Mouse (Mus musculus): Measurements from ENCODE around the gene Gm8050. TPM values are rescaled to one million over a fixed set of nuclear protein-coding genes. Genes with fewer than 3 reads are reported as not detected.
"Not testable (repeated sequence)": the region's sequence is repeated elsewhere in the genome, so short reads cannot be mapped to it uniquely, and the experiment has no call there.

The Gm8050 gene
- total RNA-seq (2021): not detected

DNA sequence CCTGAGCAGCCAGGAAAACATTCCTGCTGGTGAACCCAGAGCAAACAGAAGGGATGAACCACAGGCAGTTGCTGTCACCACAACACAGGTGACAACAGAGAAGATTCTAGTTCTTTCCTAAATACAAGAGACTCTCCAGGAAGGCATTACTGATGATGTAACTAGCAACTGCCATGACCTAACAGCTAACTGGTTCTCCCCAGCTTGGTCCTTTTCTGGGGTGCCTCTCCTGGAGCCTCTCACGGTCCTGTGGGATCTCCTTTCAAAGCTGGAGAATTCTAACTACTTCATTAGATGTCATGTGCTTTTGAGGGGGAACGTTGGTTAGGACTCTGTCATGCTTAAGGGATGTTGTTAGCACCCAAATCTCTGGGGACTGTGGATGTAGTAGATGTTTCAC, at the start of gene Gm8050:
Gm8050 (minus strand) TSS at position 101 of the 400 bp plus-strand sequence.
- intact Hi-C loops (cut with DNase I); DNase-seq: not testable (repeated sequence)

DNA sequence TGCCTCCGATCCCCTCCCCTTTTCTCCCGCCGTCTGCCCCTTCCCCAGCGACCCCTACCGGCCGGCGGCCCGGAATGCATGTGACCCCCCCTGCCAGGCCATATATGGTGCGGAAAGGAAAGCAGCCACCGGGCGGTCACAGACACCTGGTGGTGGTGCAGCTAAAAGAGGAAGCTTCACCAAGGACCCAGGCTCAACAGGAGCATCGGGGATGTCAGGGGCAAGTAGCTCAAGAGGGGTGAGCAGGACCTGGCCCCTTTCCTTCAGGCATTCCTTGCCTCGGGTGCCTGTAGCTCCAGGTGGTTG, 37.1 kb upstream of the Gm8050 start:
- intact Hi-C loops (cut with DNase I): not testable (repeated sequence)

DNA sequence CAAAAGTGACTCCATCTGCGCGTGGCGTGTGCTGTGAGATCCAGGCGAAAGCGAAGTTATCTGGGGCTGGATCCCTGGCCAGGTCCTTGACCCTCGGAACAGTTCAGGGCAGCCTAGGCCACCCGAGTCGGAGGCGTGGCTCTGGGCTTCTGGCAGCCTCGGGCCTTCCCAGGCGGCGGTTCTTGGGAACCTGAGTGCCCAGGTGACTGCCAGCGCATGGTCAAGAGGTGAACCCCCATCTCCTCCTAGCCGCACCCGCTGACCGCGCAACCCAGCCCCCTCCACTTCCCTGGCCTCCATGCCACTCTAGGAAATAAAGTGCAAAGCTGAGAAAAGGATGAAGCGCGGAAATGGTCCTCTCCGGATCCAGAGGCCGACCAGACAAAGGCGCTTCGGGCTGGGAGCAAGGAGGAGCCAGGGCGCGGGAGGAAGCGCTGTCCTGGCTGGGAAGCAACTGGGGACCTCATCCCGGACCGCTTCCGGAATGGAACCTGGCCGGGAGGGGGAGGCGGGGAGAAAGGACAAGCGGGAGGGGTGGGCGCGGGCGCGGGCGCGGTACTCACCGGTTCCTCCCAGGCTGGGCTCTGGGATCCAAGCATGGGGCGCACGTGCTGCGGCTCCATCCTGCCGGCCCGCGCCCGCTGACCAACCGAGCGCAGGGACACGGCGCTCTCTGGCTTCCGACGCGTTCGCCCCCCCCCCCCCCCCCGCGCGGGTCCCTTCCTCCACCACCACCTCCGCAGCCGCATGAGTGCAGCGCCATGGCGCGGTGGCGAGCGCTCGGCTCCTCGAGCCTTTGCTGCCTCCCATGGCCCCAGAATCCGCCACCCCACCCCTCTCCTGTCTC, 36.6 kb upstream of the Gm8050 start:
- peak; percentile 24 for DNase-seq
- intact Hi-C loops (cut with DNase I): not testable (repeated sequence)

More for the DNA sequence above, 37.1 kb upstream of the Gm8050 start:
- DNase-seq: peak; percentile 5

DNA sequence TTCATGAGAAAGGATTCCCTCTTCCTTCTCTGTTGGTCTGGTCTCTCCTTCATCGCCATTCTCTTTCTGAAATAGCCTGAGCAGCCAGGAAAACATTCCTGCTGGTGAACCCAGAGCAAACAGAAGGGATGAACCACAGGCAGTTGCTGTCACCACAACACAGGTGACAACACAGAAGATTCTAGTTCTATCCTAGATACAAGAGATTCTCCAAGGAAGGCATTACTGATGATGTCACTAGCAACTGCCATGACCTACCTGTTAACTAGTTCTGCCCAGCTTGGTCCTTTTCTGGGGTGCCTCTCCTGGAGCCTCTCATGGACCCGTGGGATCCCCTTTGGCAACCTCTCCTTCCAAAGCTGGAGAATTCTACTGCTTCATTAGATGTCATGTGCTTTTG, 22.2 kb upstream of the Gm8050 start, which contains the start of gene Gm3636:
Gm3636 (minus strand) TSS at position 101 of the 400 bp plus-strand sequence.
- not testable (repeated sequence) for DNase-seq

DNA sequence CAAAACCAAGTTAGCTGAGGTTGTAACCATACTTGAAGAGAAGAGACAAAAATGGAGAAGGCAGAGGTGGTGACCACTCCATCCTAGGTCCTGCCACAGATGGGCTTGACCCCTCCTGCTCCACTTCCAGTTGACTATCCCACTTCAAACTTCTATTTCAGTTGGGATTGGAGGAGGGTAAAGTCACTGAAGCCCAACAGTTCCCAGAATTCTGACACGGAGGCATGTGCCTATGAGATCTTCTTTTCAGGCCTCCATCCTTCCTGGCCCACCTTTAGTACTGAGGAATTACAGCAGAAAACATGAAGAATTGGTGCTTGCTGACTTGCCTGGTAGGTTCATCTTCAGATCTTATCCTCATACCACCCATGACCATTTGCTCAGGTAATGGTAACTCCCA, 36.0 kb downstream of the Gm8050 start, which contains the start of gene Gm10251:
Gm10251 (minus strand) TSS at position 101 of the 400 bp plus-strand sequence.
- DNase-seq; intact Hi-C loops (cut with DNase I): not testable (repeated sequence)

More for the DNA sequence above, 22.2 kb upstream of the Gm8050 start, which contains the start of gene Gm3636:
- intact Hi-C loops (cut with DNase I): not testable (repeated sequence)

Other genes with a start within 250 kb of the Gm8050 start
- not detected for gene Gm8356, start 183.0 kb downstream of the Gm8050 start, total RNA-seq (2021)
- gene Gm3629, start 129.6 kb downstream of the Gm8050 start, total RNA-seq (2021): 1 to 10 TPM in 1 of 2 experiments, not detected in 1; 1.6 TPM
- under 1 TPM in 1 of 2 experiments, not detected in 1; 0.50 TPM for gene Gm3460, start 97.8 kb downstream of the Gm8050 start, total RNA-seq (2021)
- gene Gm10251, start 36.1 kb downstream of the Gm8050 start, total RNA-seq (2021): not detected
- 10 to 100 TPM; 14.5 to 15.8 TPM for gene Gm3636, start 22.1 kb upstream of the Gm8050 start, total RNA-seq (2021)
- gene Gm8362, start 54.2 kb upstream of the Gm8050 start, total RNA-seq (2021): under 1 TPM; 0.52 to 0.97 TPM
- gene Gm3642, start 120.1 kb upstream of the Gm8050 start, total RNA-seq (2021): under 1 TPM in 1 of 2 experiments, not detected in 1; 0.70 TPM
- 1 to 10 TPM; 5.8 to 8.3 TPM for gene Gm3667, start 169.7 kb upstream of the Gm8050 start, total RNA-seq (2021)